Mouse (Mus musculus): ENCODE data around the gene Etv6.

GRCm38 (mm10) chr6:134161040-134161439, 125.5 kb downstream of the Etv6 start:
- TF ChIP-seq CTCF (IDR thresholded peaks at IDR 0.05 in 2 of 3, conservative IDR thresholded peaks at IDR 0.05 in 1 of 3; ENCODE audit: control insufficient read depth in 1 of 3, insufficient read depth in 1 of 3, low read depth in 2 of 3, low read length in 3 of 3, poor library complexity in 1 of 3, severe bottlenecking in 1 of 3) (no peak), KAT2A (conservative IDR thresholded peaks at IDR 0.05; ENCODE audit: low read depth, low read length) (no peak), POLR2AphosphoS5 (IDR thresholded peaks at IDR 0.05; ENCODE audit: borderline replicate concordance, low read depth, low read length) (no peak), TBP (IDR thresholded peaks at IDR 0.05; ENCODE audit: low read depth, low read length) (no peak), RAD21 (IDR thresholded peaks at IDR 0.05; ENCODE audit: low read depth, low read length) (no peak), POLR2A (IDR thresholded peaks at IDR 0.05; ENCODE audit: control insufficient read depth in 1 of 2, insufficient read depth in 1 of 2, low read depth in 1 of 2, low read length in 2 of 2, poor library complexity in 1 of 2) (no peak), EP300 (IDR thresholded peaks at IDR 0.05; ENCODE audit: low read depth in 1 of 2, low read length in 2 of 2) (no peak), ZNF384 (IDR thresholded peaks at IDR 0.05; ENCODE audit: low read depth, low read length) (no peak), GATA1 (IDR thresholded peaks at IDR 0.05; ENCODE audit: low read depth, low read length) (no peak), TCF12 (IDR thresholded peaks at IDR 0.05; ENCODE audit: low read depth, low read length) (no peak)
